Mouse (Mus musculus) right cerebral cortex, postnatal 4 days (tissue): ENCODE results near the gene Scin.

Experiments
- DNase-seq: peaks from one replicate; pipeline ENCODE4 v3.0.0-alpha.2; 2022

The Scin gene

GRCm38 (mm10) chr12:40023014-40023642 lies 110.9 kb downstream of the Scin start:
- no peak for DNase-seq

GRCm38 (mm10) chr12:40022344-40022743 lies 111.7 kb downstream of the Scin start:
- DNase-seq = no peak

- no peak for DNase-seq
Observed at GRCm38 (mm10) chr12:40017955-40018505, 116.0 kb downstream of the Scin start.

- DNase-seq = peak; percentile 8
Observed at GRCm38 (mm10) chr12:40016648-40017460, 117.2 kb downstream of the Scin start.

GRCm38 (mm10) chr12:40016068-40016467 lies 118.0 kb downstream of the Scin start:
- DNase-seq = no peak

- DNase-seq = no peak
Observed at GRCm38 (mm10) chr12:40009866-40010265, 124.2 kb downstream of the Scin start.
